Mouse (Mus musculus): ENCODE measurements at regions not wholly inside any gene's neighbourhood (a gene's known extent, or its start where the extent isn't known, plus 50 kb on each side); places are given as distances from the start of the nearest gene placed in this dataset.

- Histone ChIP-seq H3K9ac (ENCODE audit: insufficient read depth, low read depth) (no peak overlapping the region), H3K4me3 (replicated peaks in 1 of 3; ENCODE audit: low read depth in 2 of 3, low read length in 2 of 3, poor library complexity in 1 of 3) (no peak overlapping the region), H3K9me3 (replicated peaks; ENCODE audit: low read length) (no peaks in the 10 kb centered on the region), H3K4me2 (ENCODE audit: insufficient read depth, low read depth, poor library complexity, severe bottlenecking) (no peak overlapping the region), H3K36me3 (replicated peaks in 1 of 2; ENCODE audit: control insufficient read depth in 1 of 2, insufficient read depth in 1 of 2, low read length in 1 of 2) (no peaks in the 10 kb centered on the region), H3K27me3 (replicated peaks) (peaks cover 65% of the 10 kb centered on the region), H3K4me1 (ENCODE audit: control insufficient read depth in 1 of 2, insufficient read depth in 2 of 2) (no peaks in the 10 kb centered on the region), H3K27ac (ENCODE audit: insufficient read depth, low read depth) (no peak overlapping the region), H3K79me2 (replicated peaks; ENCODE audit: control insufficient read depth, extremely low read depth, insufficient read depth, poor library complexity, severe bottlenecking) (no peaks in the 10 kb centered on the region)
- DNase-seq (ENCODE audit: extremely low read depth): no peak
- in situ Hi-C loops (cut with MboI; ENCODE audit: low pct_ligation_motif_present, low pct_unique_long_range_greater_than_20kb, low sequenced_read_pairs) (no loop called here), dilution Hi-C loops (cut with MboI; ENCODE audit: extremely low pct_ligation_motif_present, extremely low pct_unique_long_range_greater_than_20kb, low sequenced_read_pairs) (no loop called here)
- TF ChIP-seq CTCF (conservative IDR thresholded peaks at IDR 0.05 in 1 of 2, IDR thresholded peaks at IDR 0.05 in 1 of 2; ENCODE audit: low read depth in 2 of 2, low read length in 2 of 2) (no peak), ELF1 (IDR thresholded peaks at IDR 0.05; ENCODE audit: low read depth, low read length) (no peak), ZMIZ1 (IDR thresholded peaks at IDR 0.05; ENCODE audit: low read depth, low read length) (no peak), ETS1 (conservative IDR thresholded peaks at IDR 0.05; ENCODE audit: low read depth, low read length) (no peak), USF2 (conservative IDR thresholded peaks at IDR 0.05; ENCODE audit: low read depth, low read length) (no peak), ZNF384 (IDR thresholded peaks at IDR 0.05; ENCODE audit: low read depth, low read length) (no peak), BHLHE40 (IDR thresholded peaks at IDR 0.05; ENCODE audit: low read depth, low read length) (no peak), MAFK (IDR thresholded peaks at IDR 0.05; ENCODE audit: insufficient replicate concordance, low read length) (no peak), NRF1 (IDR thresholded peaks at IDR 0.05; ENCODE audit: low read depth, low read length) (no peak), USF1 (IDR thresholded peaks at IDR 0.05; ENCODE audit: low read depth, low read length) (no peak), ZKSCAN1 (IDR thresholded peaks at IDR 0.05; ENCODE audit: borderline replicate concordance, low read depth, low read length) (no peak), HCFC1 (IDR thresholded peaks at IDR 0.05; ENCODE audit: low read depth, low read length) (no peak), PAX5 (IDR thresholded peaks at IDR 0.05; ENCODE audit: low read length) (no peak), UBTF (IDR thresholded peaks at IDR 0.05; ENCODE audit: low read depth, low read length) (no peak), CHD1 (IDR thresholded peaks at IDR 0.05; ENCODE audit: low read depth, low read length) (no peak), CHD2 (IDR thresholded peaks at IDR 0.05; ENCODE audit: low read length) (no peak), SIN3A (IDR thresholded peaks at IDR 0.05; ENCODE audit: low read length) (no peak), MAX (IDR thresholded peaks at IDR 0.05; ENCODE audit: low read length) (no peak)
Measured at GRCm38 (mm10) chr16:90335499-90335898, 50.3 kb upstream of the Hunk start.

- H3K4me1 ChIP-seq (ENCODE audit: control insufficient read depth in 1 of 2, insufficient read depth in 2 of 2): no peaks in the 10 kb centered on the region
- dilution Hi-C loops (cut with MboI; ENCODE audit: extremely low pct_ligation_motif_present, extremely low pct_unique_long_range_greater_than_20kb, low sequenced_read_pairs) (no loop called here), in situ Hi-C loops (cut with MboI; ENCODE audit: low pct_ligation_motif_present, low pct_unique_long_range_greater_than_20kb, low sequenced_read_pairs) (no loop called here)
- no peak overlapping the region for H3K9ac ChIP-seq (ENCODE audit: insufficient read depth, low read depth)
- H3K4me3 ChIP-seq (replicated peaks in 1 of 3; ENCODE audit: low read depth in 2 of 3, low read length in 2 of 3, poor library complexity in 1 of 3): no peak overlapping the region
- no peaks in the 10 kb centered on the region for H3K9me3 ChIP-seq (replicated peaks; ENCODE audit: low read length)
- no peak for DNase-seq (ENCODE audit: extremely low read depth)
- no peaks in the 10 kb centered on the region for H3K36me3 ChIP-seq (replicated peaks in 1 of 2; ENCODE audit: control insufficient read depth in 1 of 2, insufficient read depth in 1 of 2, low read length in 1 of 2)
- no peaks in the 10 kb centered on the region for H3K79me2 ChIP-seq (replicated peaks; ENCODE audit: control insufficient read depth, extremely low read depth, insufficient read depth, poor library complexity, severe bottlenecking)
- no peak overlapping the region for H3K27ac ChIP-seq (ENCODE audit: insufficient read depth, low read depth)
- H3K27me3 ChIP-seq (replicated peaks): peaks cover 62% of the 10 kb centered on the region
- TF ChIP-seq MAX (IDR thresholded peaks at IDR 0.05; ENCODE audit: low read length) (no peak), KAT2A (IDR thresholded peaks at IDR 0.05; ENCODE audit: insufficient replicate concordance, low read length) (no peak), MAFK (IDR thresholded peaks at IDR 0.05; ENCODE audit: insufficient replicate concordance, low read length) (no peak), POLR2AphosphoS2 (IDR thresholded peaks at IDR 0.05; ENCODE audit: low read depth, low read length) (no peak), SMC3 (IDR thresholded peaks at IDR 0.05; ENCODE audit: low read depth, low read length) (no peak), TBP (conservative IDR thresholded peaks at IDR 0.05; ENCODE audit: low read depth, low read length) (no peak), UBTF (IDR thresholded peaks at IDR 0.05; ENCODE audit: low read depth, low read length) (no peak), GABPA (IDR thresholded peaks at IDR 0.05; ENCODE audit: insufficient replicate concordance, low read depth, low read length) (no peak), ELF1 (IDR thresholded peaks at IDR 0.05; ENCODE audit: low read depth, low read length) (no peak), BHLHE40 (IDR thresholded peaks at IDR 0.05; ENCODE audit: low read depth, low read length) (no peak), ZMIZ1 (IDR thresholded peaks at IDR 0.05; ENCODE audit: low read depth, low read length) (no peak), RAD21 (IDR thresholded peaks at IDR 0.05; ENCODE audit: low read depth, low read length) (no peak), CHD1 (IDR thresholded peaks at IDR 0.05; ENCODE audit: low read depth, low read length) (no peak), MXI1 (IDR thresholded peaks at IDR 0.05; ENCODE audit: low read depth, low read length) (no peak), USF1 (IDR thresholded peaks at IDR 0.05; ENCODE audit: low read depth, low read length) (no peak), EP300 (IDR thresholded peaks at IDR 0.05; ENCODE audit: low read length) (no peak), RCOR1 (conservative IDR thresholded peaks at IDR 0.05; ENCODE audit: low read depth, low read length) (no peak), USF2 (conservative IDR thresholded peaks at IDR 0.05; ENCODE audit: low read depth, low read length) (no peak), MYC (IDR thresholded peaks at IDR 0.05; ENCODE audit: low read depth, low read length) (no peak), MAZ (IDR thresholded peaks at IDR 0.05; ENCODE audit: low read depth, low read length) (no peak)
- no peak overlapping the region for H3K4me2 ChIP-seq (ENCODE audit: insufficient read depth, low read depth, poor library complexity, severe bottlenecking)
Measured at GRCm38 (mm10) chr16:90333876-90334825, 49.8 kb upstream of the Scaf4 start.

Measured in CH12.LX (cell line).